Mouse (Mus musculus) midbrain, embryonic 12.5 days (tissue): ENCODE results near the gene Gm13090. TPM values are rescaled to one million over a fixed set of nuclear protein-coding genes. Genes with fewer than 3 reads are reported as not detected.

Source experiments
- ATAC-seq: fragments of 200-750 bp; cut with Nextera tagmentation; 2 replicates; pipeline ENCODE4 v1.8.0; 2017; ENCODE audit warnings: low read depth, moderate TSS enrichment, moderate library complexity; ENCODE audit not compliant: low FRiP score
- H3K27ac ChIP-seq: fragments of 300-500 bp; sonication (generic); replicated peaks from 2 replicates; pipeline ENCODE4 v1.5.1; 2016; ENCODE audit warnings: mild to moderate bottlenecking
- H3K27me3 ChIP-seq: fragments of 300-500 bp; sonication (generic); 2 replicates; pipeline ENCODE4 v1.6.1; 2016; ENCODE audit warnings: mild to moderate bottlenecking
- H3K36me3 ChIP-seq: fragments of 300-500 bp; sonication (generic); 2 replicates; pipeline ENCODE4 v1.6.1; 2016
- H3K4me1 ChIP-seq: fragments of 300-500 bp; sonication (generic); 2 replicates; pipeline ENCODE4 v1.6.1; 2016
- H3K4me2 ChIP-seq: fragments of 300-500 bp; sonication (generic); replicated peaks from 2 replicates; pipeline ENCODE4 v1.6.1; 2016; ENCODE audit warnings: mild to moderate bottlenecking, moderate library complexity
- H3K4me3 ChIP-seq: fragments of 300-500 bp; sonication (generic); 2 replicates; pipeline ENCODE4 v1.5.1; 2016; ENCODE audit warnings: mild to moderate bottlenecking
- H3K9ac ChIP-seq: fragments of 300-500 bp; sonication (generic); replicated peaks from 2 replicates; pipeline ENCODE4 v1.6.1; 2016; ENCODE audit warnings: mild to moderate bottlenecking, moderate library complexity
- H3K9me3 ChIP-seq: fragments of 300-500 bp; sonication (generic); 2 replicates; pipeline ENCODE4 v1.6.1; 2016; ENCODE audit warnings: mild to moderate bottlenecking
- WGBS: fragments of 180-500 bp; shearing (Covaris S2); methylation state at CpG from one replicate; pipeline ENCODE4 v1.1.7; 2016; 5-methylcytosine and 5-hydroxymethylcytosine counted together
- polyA plus RNA-seq: library from polyadenylated mRNA; unstranded; fragments of >200 nt; fragmentation: Nextera tagmentation; extraction: Ambion mirVana; gene quantifications from 2 replicates; pipeline ENCODE4 v1.2.1, GENCODE M21; 2016

Gm13090 gene
- polyA plus RNA-seq, 1 experiment from 2014 or later, result not detected

GRCm38 (mm10) chr4:151104147-151104546 is 14.8 kb downstream of the Gm13090 start:
- Histone ChIP-seq H3K4me1 (peaks cover 39% of the 10 kb centered on the region), H3K4me3 (no peak overlapping the region), H3K9ac (no peak overlapping the region), H3K36me3 (peaks cover 7% of the 10 kb centered on the region; the same call in 1 of the 2 replicates), H3K4me2 (no peak overlapping the region), H3K9me3 (no peaks in the 10 kb centered on the region), H3K27me3 (no peaks in the 10 kb centered on the region), H3K27ac (no peak overlapping the region)
- WGBS, result 93% methylated on average over 10 of the region's 10 CpGs
- no peak for ATAC-seq

DNA sequence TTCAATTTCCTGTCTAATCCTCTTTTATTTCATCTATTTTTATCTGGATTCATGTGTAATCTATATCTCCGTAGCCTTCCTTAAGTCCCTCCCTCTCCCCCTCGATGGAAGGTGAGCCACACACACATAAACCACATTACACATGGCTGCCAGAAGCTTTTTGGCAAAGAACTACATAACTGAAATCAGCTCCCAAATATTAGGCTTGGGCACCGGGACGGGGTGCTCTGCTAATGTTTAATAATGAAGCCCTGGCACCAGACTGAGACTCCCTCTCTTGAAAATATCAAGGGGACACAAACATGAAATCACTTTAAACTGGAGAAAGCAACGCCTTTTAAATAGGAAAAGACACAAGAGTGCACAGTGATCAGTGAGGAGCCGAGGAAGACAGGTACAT is 16.5 kb downstream of the Gm13090 start:
- Histone ChIP-seq H3K9ac (peak overlapping the region; percentile 95), H3K4me1 (peaks cover 33% of the 10 kb centered on the region), H3K36me3 (peaks cover 3% of the 10 kb centered on the region; the same call in 1 of the 2 replicates), H3K9me3 (no peaks in the 10 kb centered on the region), H3K4me2 (peak overlapping the region; percentile 82), H3K27ac (0 out of 2 replicates have a peak overlapping the region, but pooled peaks have one; percentile 56), H3K4me3 (peak overlapping the region; percentile 87; the same call in 1 of the 2 replicates), H3K27me3 (peaks cover 4% of the 10 kb centered on the region; the same call in 1 of the 2 replicates)
- no peak for ATAC-seq
- WGBS, result 77% methylated on average over 6 of the region's 6 CpGs

- ATAC-seq, result no peak
- WGBS, result 23% methylated on average over 10 of the region's 10 CpGs
- H3K36me3 ChIP-seq, result peaks cover 3% of the 10 kb centered on the region; the same call in 1 of the 2 replicates
- peak overlapping the region; percentile 56 for H3K27ac ChIP-seq
- peak overlapping the region; percentile 95; the same call in 1 of the 2 replicates for H3K9ac ChIP-seq
- H3K27me3 ChIP-seq, result peaks cover 6% of the 10 kb centered on the region; the same call in 1 of the 2 replicates
- peaks cover 33% of the 10 kb centered on the region for H3K4me1 ChIP-seq
- no peaks in the 10 kb centered on the region for H3K9me3 ChIP-seq
- peak overlapping the region; percentile 87 for H3K4me3 ChIP-seq
- peak overlapping the region; percentile 82 for H3K4me2 ChIP-seq
Measured at GRCm38 (mm10) chr4:151106468-151106867, 17.1 kb downstream of the Gm13090 start.

DNA sequence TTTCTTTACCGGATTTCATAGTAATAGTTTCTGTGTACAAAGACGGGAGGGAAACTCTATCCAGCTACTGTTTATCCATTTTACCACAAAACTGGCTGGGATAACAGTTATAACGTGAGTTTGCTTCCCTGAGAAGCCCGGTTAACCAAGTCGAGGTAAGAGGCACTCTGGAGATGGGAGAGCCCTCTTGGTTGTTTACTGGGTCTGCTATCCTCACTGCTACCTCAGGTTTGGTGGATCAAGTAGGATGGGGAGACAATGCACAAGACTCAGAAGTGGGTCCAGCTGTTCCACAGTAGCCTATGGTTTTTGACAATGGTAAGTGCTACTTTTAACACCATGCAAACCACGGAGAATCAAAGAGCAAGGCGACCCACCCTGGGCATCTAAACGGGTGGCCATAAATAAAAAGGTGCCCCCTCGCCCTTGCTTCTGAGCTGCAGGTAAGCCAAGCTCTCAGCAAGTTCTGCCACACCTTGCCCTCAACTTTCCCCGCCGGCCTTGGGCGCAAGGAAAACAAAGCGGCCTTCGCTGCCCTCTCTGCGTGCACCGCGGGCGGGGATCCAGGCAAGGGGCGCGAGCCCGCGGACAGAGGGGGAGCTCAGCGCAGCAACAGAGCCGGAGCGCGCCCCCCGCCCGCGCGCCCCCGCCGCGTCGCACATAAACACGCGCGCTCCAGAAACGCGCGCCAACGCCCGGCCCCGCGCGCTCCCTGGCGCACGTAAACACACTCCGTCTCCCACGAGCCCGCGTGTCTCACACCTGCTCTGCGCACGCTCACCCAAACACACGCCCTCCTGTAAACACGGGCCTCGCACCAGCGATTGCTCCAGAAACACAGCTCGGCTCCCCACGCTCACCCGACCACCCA is 18.0 kb downstream of the Gm13090 start:
- Histone ChIP-seq H3K27ac (peak overlapping the region; percentile 95), H3K4me3 (peak overlapping the region; percentile 87), H3K9me3 (no peaks in the 10 kb centered on the region), H3K4me2 (peak overlapping the region; percentile 82), H3K4me1 (peaks cover 33% of the 10 kb centered on the region), H3K9ac (peak overlapping the region; percentile 95), H3K36me3 (no peaks in the 10 kb centered on the region), H3K27me3 (peaks cover 6% of the 10 kb centered on the region; the same call in 1 of the 2 replicates)
- 3% methylated on average over 51 of the region's 60 CpGs for WGBS
- ATAC-seq, result peak; percentile 16; the same call in 1 of the 2 replicates

- ATAC-seq, result peak; percentile 98
- no peaks in the 10 kb centered on the region for H3K9me3 ChIP-seq
- H3K4me1 ChIP-seq, result peaks cover 33% of the 10 kb centered on the region
Measured at GRCm38 (mm10) chr4:151108028-151108771, 18.8 kb downstream of the Gm13090 start.

GRCm38 (mm10) chr4:151108834-151109241 is 19.5 kb downstream of the Gm13090 start:
- ATAC-seq, result no peak
- peak overlapping the region; percentile 95 for H3K27ac ChIP-seq
- H3K4me1 ChIP-seq, result peaks cover 29% of the 10 kb centered on the region
- H3K4me3 ChIP-seq, result peak overlapping the region; percentile 87
- no peaks in the 10 kb centered on the region for H3K36me3 ChIP-seq
- H3K4me2 ChIP-seq, result peak overlapping the region; percentile 82
- 7% methylated on average over 10 of the region's 20 CpGs for WGBS
- H3K9ac ChIP-seq, result peak overlapping the region; percentile 95
- no peaks in the 10 kb centered on the region for H3K9me3 ChIP-seq
- H3K27me3 ChIP-seq, result peaks cover 6% of the 10 kb centered on the region; the same call in 1 of the 2 replicates

More at GRCm38 (mm10) chr4:151108028-151108771, 18.8 kb downstream of the Gm13090 start:
- H3K27ac ChIP-seq, result peak overlapping the region; percentile 95
- peaks cover 6% of the 10 kb centered on the region; the same call in 1 of the 2 replicates for H3K27me3 ChIP-seq
- peak overlapping the region; percentile 82 for H3K4me2 ChIP-seq
- 1% methylated on average over 96 of the region's 101 CpGs for WGBS
- peak overlapping the region; percentile 87 for H3K4me3 ChIP-seq
- no peaks in the 10 kb centered on the region for H3K36me3 ChIP-seq
- H3K9ac ChIP-seq, result peak overlapping the region; percentile 95

- H3K4me2 ChIP-seq, result no peak overlapping the region
Measured at GRCm38 (mm10) chr4:151111226-151111625, 21.9 kb downstream of the Gm13090 start.

DNA sequence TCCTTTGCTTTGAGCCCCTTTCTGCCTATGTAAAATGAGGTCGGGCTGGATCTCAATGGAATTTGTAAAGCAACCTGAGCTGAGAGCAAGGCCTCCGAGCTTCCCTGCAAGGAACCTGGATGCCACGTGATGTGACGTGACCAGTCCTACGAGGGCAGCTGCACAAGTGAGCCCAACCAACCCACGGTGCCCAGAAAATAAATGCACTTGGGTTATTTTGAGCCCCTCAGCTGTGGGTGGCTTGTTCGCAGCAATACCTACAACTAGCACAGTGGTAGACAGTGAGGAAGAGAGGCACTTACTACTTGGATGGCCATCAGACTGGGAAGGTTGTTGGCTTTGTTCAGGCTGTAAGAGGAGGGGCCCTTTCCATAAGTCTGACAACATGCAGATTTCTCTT is 25.2 kb downstream of the Gm13090 start:
- Histone ChIP-seq H3K27me3 (peaks cover 6% of the 10 kb centered on the region; the same call in 1 of the 2 replicates), H3K27ac (no peak overlapping the region), H3K4me1 (no peaks in the 10 kb centered on the region), H3K36me3 (no peaks in the 10 kb centered on the region), H3K9me3 (no peaks in the 10 kb centered on the region), H3K4me2 (no peak overlapping the region), H3K9ac (no peak overlapping the region), H3K4me3 (no peak overlapping the region)
- ATAC-seq, result no peak
- WGBS, result 84% methylated on average over 7 of the region's 7 CpGs

More at GRCm38 (mm10) chr4:151111226-151111625, 21.9 kb downstream of the Gm13090 start:
- H3K9me3 ChIP-seq, result no peaks in the 10 kb centered on the region
- no peak overlapping the region for H3K9ac ChIP-seq
- no peak overlapping the region for H3K27ac ChIP-seq
- WGBS, result 71% methylated on average over 8 of the region's 8 CpGs
- peaks cover 6% of the 10 kb centered on the region; the same call in 1 of the 2 replicates for H3K27me3 ChIP-seq
- ATAC-seq, result no peak
- H3K4me1 ChIP-seq, result peaks cover 14% of the 10 kb centered on the region
- no peak overlapping the region for H3K4me3 ChIP-seq
- H3K36me3 ChIP-seq, result no peaks in the 10 kb centered on the region

GRCm38 (mm10) chr4:151118883-151119282 is 29.5 kb downstream of the Gm13090 start:
- WGBS, result 85% methylated on average over 3 of the region's 3 CpGs
- no peak overlapping the region for H3K27ac ChIP-seq
- H3K4me1 ChIP-seq, result no peaks in the 10 kb centered on the region
- no peaks in the 10 kb centered on the region for H3K9me3 ChIP-seq
- no peak overlapping the region for H3K9ac ChIP-seq
- H3K4me3 ChIP-seq, result no peak overlapping the region
- no peak overlapping the region for H3K4me2 ChIP-seq
- ATAC-seq, result no peak
- no peaks in the 10 kb centered on the region for H3K27me3 ChIP-seq
- H3K36me3 ChIP-seq, result peaks cover 29% of the 10 kb centered on the region

DNA sequence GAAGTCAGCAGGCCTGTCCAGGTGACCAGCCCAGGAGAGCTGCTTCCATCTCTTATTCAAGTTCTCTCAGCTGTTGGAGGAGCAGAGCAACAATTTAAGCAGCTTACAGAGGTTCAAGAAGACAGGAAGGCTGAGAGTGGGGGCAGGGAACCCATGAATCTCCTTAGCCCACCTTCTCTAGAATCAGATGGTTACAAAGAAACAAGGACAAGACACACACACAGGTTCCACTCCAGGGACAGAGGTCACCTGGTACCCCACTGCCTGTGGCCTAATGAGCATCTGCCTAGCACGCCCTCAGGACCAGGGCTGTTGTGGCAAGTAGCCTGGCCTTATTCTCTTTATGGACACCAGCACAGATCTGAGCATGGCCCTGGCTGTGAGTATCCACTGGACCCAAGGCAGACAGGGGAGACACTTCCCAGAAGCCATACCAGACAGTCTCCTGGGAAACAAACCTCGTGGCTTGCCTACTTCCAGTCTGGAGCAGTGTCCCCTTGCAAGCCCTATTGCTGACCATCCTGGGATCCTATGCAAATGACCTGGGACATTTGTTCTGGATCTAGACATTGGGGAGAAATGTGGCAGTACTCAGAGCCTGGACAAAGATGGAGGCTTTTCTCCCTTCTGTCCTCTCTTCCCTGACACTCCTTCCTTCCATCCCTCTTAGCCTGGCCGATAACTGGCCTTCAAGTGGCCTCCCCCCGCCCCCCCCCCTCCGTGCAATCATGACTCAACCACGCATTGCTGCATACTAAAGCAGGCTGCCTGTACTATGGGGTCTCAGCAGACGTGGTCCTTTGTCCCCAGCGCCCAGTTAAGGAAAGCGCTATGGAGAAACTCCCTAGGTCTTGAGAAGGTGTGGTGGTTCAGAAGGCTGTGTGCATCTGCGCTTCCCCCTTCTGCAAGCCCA is 38.5 kb downstream of the Gm13090 start:
- ATAC-seq, result peak; percentile 71
- WGBS, result 6% methylated on average over 9 of the region's 10 CpGs
- H3K4me1 ChIP-seq, result peaks cover 46% of the 10 kb centered on the region

More for the DNA sequence above, 38.5 kb downstream of the Gm13090 start:
- H3K4me2 ChIP-seq, result peak overlapping the region; percentile 71
- H3K4me3 ChIP-seq, result peak overlapping the region; percentile 58
- H3K9ac ChIP-seq, result peak overlapping the region; percentile 87
- H3K9me3 ChIP-seq, result no peaks in the 10 kb centered on the region
- peaks cover 14% of the 10 kb centered on the region for H3K27me3 ChIP-seq
- peak overlapping the region; percentile 100 for H3K27ac ChIP-seq
- peaks cover 25% of the 10 kb centered on the region for H3K36me3 ChIP-seq
